Mouse (Mus musculus): ENCODE results near the gene Dlx4. TPM values are rescaled to one million over a fixed set of nuclear protein-coding genes. Genes with fewer than 3 reads are reported as not detected.

The Dlx4 gene
- polyA plus RNA-seq, 1 experiment from 2014 or later, result not detected

DNA sequence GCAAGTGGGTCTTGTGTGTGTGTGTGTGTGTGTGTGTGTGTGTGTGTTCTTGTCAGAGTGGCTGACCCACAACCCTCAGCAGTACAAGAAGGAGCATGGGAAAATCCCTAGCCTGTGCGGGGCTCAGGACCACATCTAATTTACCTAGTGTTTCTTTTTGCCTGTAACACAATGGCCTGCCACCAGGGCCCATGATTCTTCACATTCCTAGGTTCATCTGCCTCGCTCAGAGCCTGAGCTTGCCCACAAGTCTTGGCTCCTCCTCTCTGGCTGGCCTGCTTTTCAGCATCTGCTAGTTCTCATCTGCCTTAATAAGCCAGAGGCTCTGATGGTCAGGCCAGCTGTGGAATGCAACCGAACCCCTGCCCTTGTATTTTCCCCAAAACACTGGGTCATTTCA is 45.7 kb downstream of the Dlx4 start:
- H3K4me2 ChIP-seq (ENCODE audit: low read length), result no peak overlapping the region
- peaks cover under 1% of the 10 kb centered on the region for H3K4me1 ChIP-seq (ENCODE audit: control insufficient read depth, insufficient read depth, low read depth, low read length)
- H3K9ac ChIP-seq (ENCODE audit: low read depth, low read length), result no peak overlapping the region
- no peak for ATAC-seq
- H3K27me3 ChIP-seq (replicated peaks; ENCODE audit: control insufficient read depth, insufficient read depth, low read length), result peaks cover 2% of the 10 kb centered on the region
- H3K9me3 ChIP-seq (ENCODE audit: control insufficient read depth, low read length), result no peaks in the 10 kb centered on the region
- no peaks in the 10 kb centered on the region for H3K36me3 ChIP-seq (ENCODE audit: control insufficient read depth, insufficient read depth, low read length)
- H3K27ac ChIP-seq (ENCODE audit: low read depth, low read length), result no peak overlapping the region
- WGBS, result 27% methylated on average over 3 of the region's 3 CpGs
- H3K4me3 ChIP-seq (ENCODE audit: low read length), result no peak overlapping the region

DNA sequence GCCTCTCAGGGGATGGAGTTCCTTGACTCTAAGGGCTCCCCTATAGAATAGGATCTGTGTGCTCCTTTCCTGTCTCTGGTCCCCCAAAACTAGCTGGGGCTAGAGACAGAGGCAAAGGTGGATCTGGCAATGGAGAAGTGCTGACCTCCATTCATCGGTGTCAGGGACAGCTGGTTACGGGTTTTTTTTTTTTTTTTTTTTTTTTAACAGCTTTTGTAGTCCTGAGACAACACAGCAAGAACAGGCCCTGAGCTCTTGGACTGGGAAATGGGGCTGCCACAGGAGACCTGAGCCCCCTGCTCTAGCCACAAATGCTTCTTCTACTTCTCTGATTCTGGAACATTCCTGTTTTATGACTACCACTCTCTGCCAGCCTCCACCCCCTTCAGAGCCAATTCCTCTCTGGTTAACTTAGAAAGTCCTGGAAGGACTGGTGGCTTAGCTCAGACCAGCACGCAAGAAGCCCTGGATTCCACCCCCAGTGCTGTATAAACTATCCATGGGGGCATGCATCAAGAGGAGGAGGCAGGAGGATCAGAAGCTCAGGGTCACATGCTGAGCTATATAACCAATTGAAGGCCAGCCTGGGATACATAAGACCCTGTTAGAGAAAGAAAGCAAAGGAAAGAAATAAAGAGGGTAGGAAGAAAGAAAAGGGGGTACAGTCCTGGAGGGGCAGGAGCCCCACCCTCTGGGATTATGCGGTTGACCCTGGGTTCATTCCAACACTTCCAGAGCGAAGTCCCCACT is 47.5 kb downstream of the Dlx4 start:
- Histone ChIP-seq H3K4me3 (ENCODE audit: low read length) (no peak overlapping the region), H3K27ac (ENCODE audit: low read depth, low read length) (no peak overlapping the region), H3K9ac (ENCODE audit: low read depth, low read length) (no peak overlapping the region), H3K36me3 (ENCODE audit: control insufficient read depth, insufficient read depth, low read length) (no peaks in the 10 kb centered on the region), H3K27me3 (replicated peaks; ENCODE audit: control insufficient read depth, insufficient read depth, low read length) (peaks cover 2% of the 10 kb centered on the region), H3K4me1 (ENCODE audit: control insufficient read depth, insufficient read depth, low read depth, low read length) (no peaks in the 10 kb centered on the region), H3K4me2 (ENCODE audit: low read length) (no peak overlapping the region), H3K9me3 (ENCODE audit: control insufficient read depth, low read length) (no peaks in the 10 kb centered on the region)
- 74% methylated on average over 5 of the region's 5 CpGs for WGBS
- ATAC-seq, result no peak

DNA sequence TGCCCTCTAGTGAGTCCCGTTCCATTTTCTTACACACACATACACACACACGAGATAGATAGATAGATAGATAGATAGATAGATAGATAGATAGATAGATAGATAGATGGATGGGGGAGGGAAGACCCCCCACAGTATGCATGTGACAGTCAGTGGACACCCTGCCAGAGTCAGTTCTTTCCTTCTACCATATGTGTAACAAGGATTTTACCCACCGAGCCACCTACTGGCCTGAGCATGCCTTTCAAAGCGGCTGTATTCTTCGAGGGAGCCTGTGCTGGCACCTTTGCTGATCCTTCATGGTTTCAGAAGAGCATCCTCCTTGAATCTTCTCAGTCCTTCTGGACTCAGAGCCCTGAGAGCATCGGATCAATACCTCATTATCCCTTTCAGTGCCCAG is 48.2 kb downstream of the Dlx4 start:
- no peak for ATAC-seq
- Histone ChIP-seq H3K27ac (ENCODE audit: low read depth, low read length) (no peak overlapping the region), H3K4me1 (ENCODE audit: control insufficient read depth, insufficient read depth, low read depth, low read length) (no peaks in the 10 kb centered on the region), H3K9ac (ENCODE audit: low read depth, low read length) (no peak overlapping the region), H3K36me3 (ENCODE audit: control insufficient read depth, insufficient read depth, low read length) (no peaks in the 10 kb centered on the region), H3K9me3 (ENCODE audit: control insufficient read depth, low read length) (no peaks in the 10 kb centered on the region), H3K4me3 (ENCODE audit: low read length) (no peak overlapping the region), H3K4me2 (ENCODE audit: low read length) (no peak overlapping the region), H3K27me3 (replicated peaks; ENCODE audit: control insufficient read depth, insufficient read depth, low read length) (peaks cover 2% of the 10 kb centered on the region)
- 60% methylated on average over 6 of the region's 6 CpGs for WGBS

DNA sequence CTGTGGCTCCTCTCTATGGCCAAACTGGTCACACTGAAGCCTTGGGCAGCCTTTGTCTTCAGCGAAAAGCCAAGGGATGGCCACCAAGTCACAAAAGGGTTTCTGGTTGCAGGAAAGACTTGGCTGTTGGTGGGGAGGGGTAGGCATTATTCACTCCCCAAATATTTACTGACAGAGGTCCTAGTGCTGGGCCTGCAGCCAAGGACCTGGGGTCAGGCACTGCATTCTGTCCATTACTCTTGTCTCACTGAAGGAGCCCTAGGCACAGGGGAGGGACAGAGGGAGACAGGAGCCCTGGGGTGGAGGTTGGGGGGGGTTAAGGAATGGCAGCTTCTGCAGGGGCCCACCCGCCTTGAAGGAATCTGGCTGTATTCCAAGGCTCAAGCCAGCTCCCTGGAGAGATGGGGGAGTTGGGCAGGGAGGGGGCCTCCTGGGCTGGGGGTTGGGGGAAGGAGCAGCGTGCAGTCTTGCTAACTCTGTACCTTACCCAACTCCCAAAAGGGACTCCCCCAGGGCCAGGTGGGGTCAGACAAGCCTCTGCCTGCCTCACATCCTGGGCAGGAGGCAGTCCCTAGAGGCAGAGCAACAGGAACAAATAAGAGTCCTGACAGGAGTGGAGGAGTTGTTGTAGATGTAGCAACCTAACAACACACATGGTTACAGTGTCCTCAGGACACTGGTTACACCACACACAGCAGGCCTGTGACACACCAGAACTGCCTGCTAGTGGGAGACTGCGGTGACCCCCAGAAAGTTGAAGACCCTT is 49.3 kb downstream of the Dlx4 start:
- Histone ChIP-seq H3K27me3 (replicated peaks; ENCODE audit: control insufficient read depth, insufficient read depth, low read length) (peaks cover 2% of the 10 kb centered on the region), H3K4me3 (ENCODE audit: low read length) (no peak overlapping the region), H3K4me2 (ENCODE audit: low read length) (no peak overlapping the region), H3K9me3 (ENCODE audit: control insufficient read depth, low read length) (no peaks in the 10 kb centered on the region), H3K36me3 (ENCODE audit: control insufficient read depth, insufficient read depth, low read length) (no peaks in the 10 kb centered on the region), H3K27ac (ENCODE audit: low read depth, low read length) (no peak overlapping the region), H3K4me1 (ENCODE audit: control insufficient read depth, insufficient read depth, low read depth, low read length) (no peaks in the 10 kb centered on the region), H3K9ac (ENCODE audit: low read depth, low read length) (no peak overlapping the region)
- ATAC-seq, result no peak
- 47% methylated on average over 4 of the region's 4 CpGs for WGBS

DNA sequence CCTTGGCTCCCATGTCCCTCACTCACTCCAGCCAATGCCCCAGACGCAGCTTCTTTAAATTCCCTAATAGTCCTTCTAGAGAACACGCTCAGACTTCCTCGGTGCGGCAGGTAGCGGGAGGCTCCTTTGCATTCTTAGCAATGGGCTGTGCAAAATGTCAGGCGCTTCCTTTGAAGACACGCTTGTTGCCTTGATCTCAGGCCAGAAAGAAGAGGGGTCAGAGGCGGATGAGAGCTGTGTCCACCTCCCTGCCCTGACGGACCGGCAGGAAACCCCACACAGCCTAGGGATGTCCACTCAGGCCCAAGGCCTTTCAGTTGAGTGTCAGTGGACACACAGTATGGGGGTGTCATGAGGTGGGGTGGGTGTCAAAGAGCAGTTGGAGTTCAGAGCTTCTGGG is 50.5 kb downstream of the Dlx4 start:
- WGBS, result 73% methylated on average over 10 of the region's 10 CpGs
- no peak for ATAC-seq
- Histone ChIP-seq H3K9me3 (ENCODE audit: control insufficient read depth, low read length) (no peaks in the 10 kb centered on the region), H3K27me3 (replicated peaks; ENCODE audit: control insufficient read depth, insufficient read depth, low read length) (peaks cover 1% of the 10 kb centered on the region; the same call in 1 of the 2 replicates), H3K4me1 (ENCODE audit: control insufficient read depth, insufficient read depth, low read depth, low read length) (no peaks in the 10 kb centered on the region), H3K4me2 (ENCODE audit: low read length) (no peak overlapping the region), H3K27ac (ENCODE audit: low read depth, low read length) (no peak overlapping the region), H3K9ac (ENCODE audit: low read depth, low read length) (no peak overlapping the region), H3K36me3 (ENCODE audit: control insufficient read depth, insufficient read depth, low read length) (no peaks in the 10 kb centered on the region), H3K4me3 (ENCODE audit: low read length) (no peak overlapping the region)

DNA sequence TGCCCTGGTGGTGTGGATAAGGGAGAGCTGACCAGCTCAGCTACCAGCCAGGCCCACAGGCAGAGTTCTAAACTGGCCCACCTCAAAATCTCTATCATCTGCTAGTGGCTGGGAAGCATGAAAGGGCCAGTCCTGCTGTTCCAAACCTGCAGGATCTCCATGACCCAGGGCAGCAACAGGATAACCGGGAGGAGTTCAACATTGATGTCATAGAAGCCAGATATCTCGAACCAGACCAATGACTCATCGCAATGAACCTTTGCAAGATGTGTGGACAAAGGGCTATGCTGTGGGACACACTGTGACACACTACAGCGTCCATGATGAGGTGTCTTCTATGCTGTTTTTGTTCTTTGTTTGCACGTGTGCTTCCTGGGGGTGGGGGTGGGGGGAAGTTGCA is 53.0 kb downstream of the Dlx4 start:
- Histone ChIP-seq H3K27me3 (replicated peaks; ENCODE audit: control insufficient read depth, insufficient read depth, low read length) (no peaks in the 10 kb centered on the region), H3K9ac (ENCODE audit: low read depth, low read length) (no peak overlapping the region), H3K4me2 (ENCODE audit: low read length) (no peak overlapping the region), H3K36me3 (ENCODE audit: control insufficient read depth, insufficient read depth, low read length) (no peaks in the 10 kb centered on the region), H3K9me3 (ENCODE audit: control insufficient read depth, low read length) (no peaks in the 10 kb centered on the region), H3K4me1 (ENCODE audit: control insufficient read depth, insufficient read depth, low read depth, low read length) (no peaks in the 10 kb centered on the region), H3K4me3 (ENCODE audit: low read length) (no peak overlapping the region), H3K27ac (ENCODE audit: low read depth, low read length) (no peak overlapping the region)
- ATAC-seq, result no peak
- 84% methylated on average over 5 of the region's 5 CpGs for WGBS

Other genes starting within 250 kb of the Dlx4 start
- gene Col1a1, start 210.0 kb downstream of the Dlx4 start, polyA plus RNA-seq (2015; fragmentation: Nextera tagmentation; extraction: Ambion mirVana), result 105 and 275 TPM in 2 replicates
- gene Hils1, start 178.7 kb downstream of the Dlx4 start, polyA plus RNA-seq (2015; fragmentation: Nextera tagmentation; extraction: Ambion mirVana), result not detected in 2 replicates
- gene Sgca, start 169.9 kb downstream of the Dlx4 start, polyA plus RNA-seq (2015; fragmentation: Nextera tagmentation; extraction: Ambion mirVana), result 0.24 and 1.3 TPM in 2 replicates
- 17.8 and 18.8 TPM in 2 replicates for gene Ppp1r9b, start 155.2 kb downstream of the Dlx4 start, polyA plus RNA-seq (2015; fragmentation: Nextera tagmentation; extraction: Ambion mirVana)
- 160 and 181 TPM in 2 replicates for gene Samd14, start 136.4 kb downstream of the Dlx4 start, polyA plus RNA-seq (2015; fragmentation: Nextera tagmentation; extraction: Ambion mirVana)
- gene Pdk2, start 104.9 kb downstream of the Dlx4 start, polyA plus RNA-seq (2015; fragmentation: Nextera tagmentation; extraction: Ambion mirVana), result 34.6 and 42.1 TPM in 2 replicates
- gene Itga3, start 69.5 kb downstream of the Dlx4 start, polyA plus RNA-seq (2015; fragmentation: Nextera tagmentation; extraction: Ambion mirVana), result 16.7 and 19.3 TPM in 2 replicates
- 0.19 and 0.32 TPM in 2 replicates for gene Dlx3, start 26.1 kb downstream of the Dlx4 start, polyA plus RNA-seq (2015; fragmentation: Nextera tagmentation; extraction: Ambion mirVana)
- gene Tac4, start 115.3 kb upstream of the Dlx4 start, polyA plus RNA-seq (2015; fragmentation: Nextera tagmentation; extraction: Ambion mirVana), result not detected in 2 replicates
- 61.5 and 67.2 TPM in 2 replicates for gene Kat7, start 164.0 kb upstream of the Dlx4 start, polyA plus RNA-seq (2015; fragmentation: Nextera tagmentation; extraction: Ambion mirVana)
- gene Fam117a, start 190.8 kb upstream of the Dlx4 start, polyA plus RNA-seq (2015; fragmentation: Nextera tagmentation; extraction: Ambion mirVana), result 3.0 and 3.1 TPM in 2 replicates
- 142 and 147 TPM in 2 replicates for gene Slc35b1, start 238.4 kb upstream of the Dlx4 start, polyA plus RNA-seq (2015; fragmentation: Nextera tagmentation; extraction: Ambion mirVana)